Mouse (Mus musculus) embryo, embryonic 10 days (tissue): Measurements from ENCODE around the gene Bysl.
"Not testable (repeated sequence)": the region's sequence is repeated elsewhere in the genome, so short reads cannot be mapped to it uniquely, and the experiment has no call there.

Source experiments
- DNase-seq: peaks from one replicate; pipeline ENCODE4 v3.0.0-alpha.2; 2015; ENCODE audit warnings: low spot score

Bysl gene

DNA sequence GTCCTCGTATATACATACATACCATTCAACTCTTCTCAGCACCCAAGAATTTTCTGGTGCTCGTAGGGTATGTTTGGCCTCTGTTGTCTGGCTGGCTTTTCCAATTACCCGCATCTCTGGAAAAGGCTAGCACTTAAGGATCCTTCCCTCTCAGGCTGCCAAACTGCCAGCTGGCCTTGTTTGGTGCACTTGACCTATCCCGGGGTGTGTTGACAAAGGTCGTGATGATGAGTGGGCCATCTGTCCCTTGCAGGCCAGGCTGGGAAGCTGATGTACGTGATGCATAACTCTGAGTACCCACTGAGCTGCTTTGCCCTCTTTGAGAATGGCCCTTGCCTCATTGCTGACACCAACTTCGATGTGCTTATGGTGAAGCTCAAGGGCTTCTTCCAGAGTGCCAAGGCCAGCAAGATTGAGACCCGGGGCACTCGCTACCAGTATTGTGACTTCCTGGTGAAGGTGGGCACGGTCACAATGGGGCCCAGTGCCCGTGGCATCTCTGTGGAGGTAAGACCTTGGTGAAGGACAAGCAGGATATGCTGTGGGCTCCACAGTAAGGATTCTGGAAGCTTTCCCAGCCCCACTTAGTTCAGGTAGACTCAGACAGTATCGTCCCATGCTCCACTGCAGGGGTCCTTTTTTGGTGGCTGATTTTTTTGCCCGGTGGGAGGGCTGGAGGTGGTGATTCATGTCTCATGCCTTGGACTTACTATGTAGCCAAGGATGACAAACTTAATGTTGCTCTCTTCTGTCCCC, 7.4 kb upstream of the Bysl start:
- no peak for DNase-seq

DNA sequence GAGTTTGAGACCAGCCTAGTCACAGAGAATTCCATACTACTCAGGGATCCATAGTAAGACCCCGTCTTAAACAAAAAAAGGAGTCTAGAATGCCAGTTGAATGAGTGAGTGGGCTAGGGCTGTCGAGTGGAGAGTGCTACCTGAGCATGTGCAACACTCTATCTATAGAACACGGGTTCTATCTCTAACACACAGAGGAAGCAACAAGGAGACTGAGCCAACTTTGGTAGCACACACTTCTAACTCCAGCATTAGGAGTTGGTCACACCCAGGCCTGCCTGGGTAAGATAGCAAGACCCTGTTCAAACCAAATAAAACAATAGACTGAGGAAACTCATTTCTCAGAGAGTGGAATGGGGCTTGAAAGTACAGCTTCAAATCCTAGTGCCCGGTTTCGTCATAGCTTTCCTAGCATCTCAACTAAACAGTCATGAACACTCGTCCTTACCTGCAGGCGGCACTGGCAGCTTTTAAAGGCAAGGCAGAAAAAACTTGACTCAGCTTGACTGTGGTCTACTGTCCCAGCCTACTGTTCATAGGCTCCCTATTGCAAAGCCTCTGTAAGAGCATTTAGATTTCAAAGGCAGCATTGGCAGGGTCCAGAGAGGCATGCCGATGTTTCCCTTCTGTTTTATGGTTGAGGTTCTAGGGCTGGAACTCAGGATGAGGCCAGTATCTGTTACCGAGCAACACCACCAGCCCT, 6.5 kb upstream of the Bysl start:
- DNase-seq: no peak

DNA sequence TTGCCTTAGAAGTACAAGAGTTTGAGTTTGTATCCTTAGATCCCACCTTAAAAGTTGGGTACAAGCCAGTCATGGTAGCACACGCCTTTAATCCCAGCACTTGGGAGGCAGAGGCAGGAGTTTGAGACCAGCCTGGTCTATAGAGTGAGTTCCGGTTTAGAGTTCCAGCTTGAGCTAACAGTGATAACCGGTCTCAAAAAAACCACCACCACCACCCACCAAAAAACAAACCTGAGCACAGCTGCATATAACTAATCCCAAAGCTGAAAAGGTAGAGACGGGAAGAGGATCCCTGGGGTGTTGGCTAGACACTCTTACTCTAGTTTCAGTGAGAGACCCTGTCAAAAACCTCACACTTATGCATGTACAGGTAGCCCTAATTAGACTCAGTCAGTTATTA, 5.4 kb upstream of the Bysl start:
- DNase-seq: no peak

DNA sequence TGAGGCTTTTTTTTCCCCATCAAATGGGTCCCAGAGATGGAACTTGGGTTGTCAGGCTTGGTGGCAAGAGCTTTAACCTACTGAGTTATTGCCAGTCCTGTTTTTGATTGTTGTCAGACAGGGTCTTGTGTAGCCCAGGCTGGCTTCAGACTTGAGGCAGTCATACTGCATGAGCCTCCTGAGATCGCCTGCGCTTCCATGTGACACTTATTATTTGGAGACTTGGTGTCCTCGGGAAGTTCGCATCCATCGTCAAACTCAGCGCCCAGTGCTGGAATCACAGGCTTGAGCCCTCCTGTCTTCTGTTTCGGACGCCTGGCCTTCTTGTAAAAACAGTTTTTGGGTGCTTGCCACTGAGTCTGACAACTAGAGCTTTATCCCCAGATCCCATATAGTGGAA, 4.8 kb upstream of the Bysl start:
- no peak for DNase-seq

DNA sequence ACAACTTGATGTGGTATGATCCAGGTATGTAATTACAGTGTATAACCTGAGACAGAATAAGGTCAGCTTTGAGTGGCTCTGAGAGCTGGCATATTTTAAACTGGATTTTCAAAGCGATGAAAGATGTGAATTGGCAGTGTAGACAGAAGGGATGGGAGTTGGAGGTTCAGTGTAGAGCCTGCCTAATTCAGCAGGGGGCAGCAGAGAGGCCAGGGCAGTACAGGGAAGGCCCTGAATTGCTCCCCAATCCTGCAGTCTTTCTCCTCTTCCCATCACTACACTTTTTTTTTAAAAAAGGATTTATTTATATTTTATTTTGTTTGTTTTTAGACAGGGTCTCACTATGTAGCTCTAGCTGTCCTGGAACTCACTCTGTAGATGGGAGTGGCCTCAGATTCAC, 2.7 kb upstream of the Bysl start:
- DNase-seq: no peak

DNA sequence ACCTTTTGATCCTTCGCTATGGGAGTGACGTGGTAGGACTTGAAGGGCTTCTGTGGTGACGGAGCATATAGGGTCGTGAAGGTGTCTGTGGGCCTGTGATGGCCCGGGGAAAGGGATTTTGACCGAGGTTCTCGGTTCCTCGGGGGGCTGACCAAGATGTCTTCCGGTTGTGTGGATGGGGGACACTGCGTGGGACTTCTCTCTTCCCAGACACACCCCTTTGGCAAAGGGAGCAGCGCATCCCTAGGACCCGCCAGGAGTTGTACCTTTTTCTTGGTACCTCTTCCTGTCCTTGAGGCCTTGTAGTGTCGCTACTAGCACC, 330 bp upstream of the Bysl start:
- no peak for DNase-seq

DNA sequence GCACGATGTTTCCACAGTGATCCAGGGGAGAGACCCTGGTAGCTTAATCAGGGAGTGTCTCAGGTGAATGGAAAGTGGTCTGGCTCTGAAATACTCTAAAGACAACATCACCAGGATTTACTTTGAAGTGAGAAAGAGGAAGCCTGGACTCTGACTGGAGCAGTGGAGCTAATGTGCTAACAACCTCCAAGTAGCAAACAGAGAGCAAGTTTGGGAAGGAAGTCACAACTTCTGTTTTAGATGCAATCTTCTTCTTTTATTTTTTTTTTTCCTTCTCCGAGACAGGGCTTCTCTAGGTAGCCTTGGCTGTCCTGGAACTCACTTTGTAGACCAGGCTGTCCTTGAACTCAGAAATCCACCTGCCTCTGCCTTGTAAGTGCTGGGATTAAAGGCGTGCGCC, 2.1 kb downstream of the Bysl start:
- no peak for DNase-seq

DNA sequence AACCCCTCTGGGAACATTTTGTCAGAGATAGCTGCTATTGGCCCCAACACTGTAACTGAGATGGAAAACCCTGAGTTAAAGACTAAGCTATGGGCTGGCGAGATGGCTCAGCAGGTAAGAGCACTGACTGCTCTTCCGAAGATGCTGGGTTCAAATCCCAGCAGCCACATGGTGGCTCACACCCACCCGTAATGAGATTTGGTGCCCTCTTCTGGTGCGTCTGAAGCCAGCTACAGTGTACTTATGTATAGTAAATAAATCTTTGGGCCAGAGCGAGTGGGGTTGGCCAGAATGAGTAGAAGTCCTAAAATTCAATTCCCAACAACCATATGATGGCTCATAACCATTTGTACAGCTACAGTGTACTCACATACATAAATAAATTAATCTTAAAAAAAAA, 5.1 kb downstream of the Bysl start:
- no peak for DNase-seq

DNA sequence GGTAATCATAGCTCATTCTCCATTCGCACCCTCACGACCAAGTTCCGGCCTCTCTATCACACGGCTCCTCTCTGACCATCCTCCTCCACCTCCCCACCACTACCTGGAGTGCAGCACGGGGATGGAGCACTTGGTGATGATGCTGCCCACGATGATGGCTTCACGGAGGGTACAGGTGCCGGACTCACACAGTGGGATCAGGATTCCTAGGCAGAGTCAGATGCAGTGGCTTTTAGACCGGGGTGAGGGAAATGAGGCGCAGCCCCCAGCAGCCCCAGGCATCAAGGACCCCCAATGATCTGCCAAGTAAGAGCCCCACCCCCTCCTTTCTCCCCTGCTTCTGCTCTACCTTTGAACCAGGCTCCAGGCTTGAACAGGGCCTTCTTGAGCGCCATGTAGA, 9.0 kb downstream of the Bysl start:
- DNase-seq: no peak

DNA sequence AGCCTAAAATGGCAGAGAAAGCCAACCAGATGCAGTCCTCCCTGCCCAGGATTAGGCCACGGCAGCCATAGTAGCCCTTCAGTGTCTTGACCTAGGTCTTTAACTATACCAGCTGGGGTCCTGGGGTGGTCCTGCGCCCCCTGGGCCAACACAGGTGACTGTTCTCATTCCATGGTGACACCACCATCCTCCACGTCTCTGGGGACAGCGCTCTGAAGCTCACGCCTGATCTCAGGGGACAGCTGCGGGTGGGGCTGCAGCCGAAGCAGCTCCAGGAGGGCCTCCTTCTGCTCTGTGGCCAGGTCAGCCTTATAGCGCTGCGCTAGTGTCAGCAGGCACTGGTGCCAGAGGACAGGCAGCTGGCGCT, 9.9 kb downstream of the Bysl start:
- no peak for DNase-seq

DNA sequence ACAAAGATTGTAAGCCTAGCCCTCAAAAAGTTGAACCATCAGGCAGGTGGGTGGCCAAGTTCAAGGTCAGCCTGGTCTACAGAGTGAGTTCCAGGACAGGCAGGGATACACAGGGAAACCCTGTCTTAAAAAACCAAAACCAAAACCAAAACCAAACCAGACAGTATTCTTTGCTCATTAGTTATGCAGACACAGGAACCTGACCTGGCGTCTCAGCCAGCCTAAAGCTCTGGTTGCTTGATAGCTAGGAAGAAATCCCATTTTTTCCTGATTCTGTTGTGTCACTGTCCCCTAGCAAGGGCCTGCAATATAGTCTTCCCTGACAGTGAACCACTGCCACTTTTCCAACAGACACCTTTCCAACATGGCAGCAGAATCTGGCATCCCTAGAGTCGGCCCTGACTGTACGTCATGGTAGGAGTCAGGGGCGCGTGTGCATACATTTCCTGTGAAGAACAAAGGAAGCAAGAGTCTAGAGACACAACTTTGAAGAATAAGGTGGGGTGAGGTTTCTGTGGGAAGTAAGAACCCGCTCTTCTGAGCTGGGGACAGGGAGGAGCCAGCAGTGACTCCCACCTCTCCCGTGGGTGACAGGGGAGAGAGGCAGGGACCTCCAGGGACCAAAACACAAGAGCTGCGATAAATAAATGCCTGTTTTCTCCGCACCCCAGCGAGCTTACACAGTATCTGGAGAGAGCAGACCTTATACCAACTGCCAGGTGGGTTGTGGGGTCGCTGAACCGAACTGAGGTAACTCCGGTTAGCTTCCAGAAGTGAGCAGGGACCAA, 10.5 kb downstream of the Bysl start:
- no peak for DNase-seq

DNA sequence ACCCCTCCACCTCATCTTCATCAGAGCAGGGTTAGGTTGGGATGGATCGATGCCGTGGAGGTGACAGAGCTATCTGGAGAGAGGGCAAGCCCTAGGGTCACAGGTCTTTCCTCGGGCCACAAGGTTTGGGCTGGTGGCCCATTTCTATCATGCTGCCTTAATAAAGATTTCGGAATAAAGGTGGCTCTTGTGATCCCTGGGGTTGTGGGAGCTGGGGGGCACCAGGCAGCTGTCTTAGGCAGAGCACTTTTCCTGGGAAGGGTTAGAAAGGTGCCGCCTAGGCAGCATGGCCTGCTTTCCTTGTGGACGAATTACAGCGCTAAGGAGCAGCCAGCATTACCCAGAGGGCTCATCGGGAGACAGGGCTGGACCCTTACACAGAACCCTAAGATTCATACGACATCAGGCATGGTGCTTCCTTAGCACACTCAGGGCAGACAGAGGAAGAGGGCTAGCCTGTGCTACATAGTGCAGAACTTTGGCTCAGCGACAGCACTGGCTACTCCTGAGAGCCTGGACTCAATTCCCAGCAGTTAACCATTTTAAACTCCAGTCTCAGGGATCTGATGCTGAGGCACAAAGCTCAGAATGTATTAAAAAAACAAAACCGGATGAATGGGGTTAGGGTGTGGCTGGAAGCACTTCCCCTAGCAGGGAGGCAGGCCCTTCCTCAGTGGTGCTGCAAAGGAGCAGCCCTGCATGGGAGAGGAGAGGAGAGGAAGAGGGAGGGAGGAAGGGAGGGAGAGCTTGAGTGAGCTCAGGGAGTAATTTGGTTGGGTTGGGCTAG, 11.6 kb downstream of the Bysl start:
- no peak for DNase-seq

DNA sequence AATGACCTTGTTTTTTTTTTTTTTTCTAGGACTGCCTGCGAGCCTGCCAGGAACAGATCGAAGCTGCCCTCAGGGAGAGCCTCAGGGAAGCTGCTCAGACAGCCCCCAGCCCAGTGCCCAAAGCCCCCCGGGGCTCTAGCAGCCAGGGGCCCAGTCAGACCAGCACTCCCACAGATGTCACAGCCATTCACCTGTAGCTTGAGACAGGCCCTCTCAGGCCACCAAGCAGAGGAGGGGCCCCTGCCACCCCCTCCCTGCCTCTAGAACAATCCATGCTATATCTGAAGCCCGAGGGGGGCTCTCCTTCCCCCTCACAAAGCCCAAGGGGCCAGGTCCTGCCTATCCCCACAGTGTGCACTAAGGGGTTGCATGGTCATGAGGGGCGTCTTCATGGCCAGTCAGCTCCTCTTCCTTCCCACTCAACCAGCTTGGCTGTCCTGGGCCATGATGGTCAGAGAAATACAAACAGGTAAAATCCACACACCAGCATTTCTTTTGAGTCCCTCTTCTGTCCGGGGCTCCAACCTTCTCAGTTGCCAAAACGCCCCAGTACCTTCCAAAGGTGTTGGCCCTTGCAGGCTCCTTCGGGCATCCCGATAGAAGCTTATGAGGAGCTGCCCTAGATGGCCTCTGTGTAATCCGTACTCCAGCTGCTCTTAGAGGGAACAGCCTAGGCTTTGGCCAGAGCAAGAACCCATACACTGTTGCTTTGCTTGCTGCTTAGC, 12.6 kb downstream of the Bysl start:
- DNase-seq: not testable (repeated sequence)

DNA sequence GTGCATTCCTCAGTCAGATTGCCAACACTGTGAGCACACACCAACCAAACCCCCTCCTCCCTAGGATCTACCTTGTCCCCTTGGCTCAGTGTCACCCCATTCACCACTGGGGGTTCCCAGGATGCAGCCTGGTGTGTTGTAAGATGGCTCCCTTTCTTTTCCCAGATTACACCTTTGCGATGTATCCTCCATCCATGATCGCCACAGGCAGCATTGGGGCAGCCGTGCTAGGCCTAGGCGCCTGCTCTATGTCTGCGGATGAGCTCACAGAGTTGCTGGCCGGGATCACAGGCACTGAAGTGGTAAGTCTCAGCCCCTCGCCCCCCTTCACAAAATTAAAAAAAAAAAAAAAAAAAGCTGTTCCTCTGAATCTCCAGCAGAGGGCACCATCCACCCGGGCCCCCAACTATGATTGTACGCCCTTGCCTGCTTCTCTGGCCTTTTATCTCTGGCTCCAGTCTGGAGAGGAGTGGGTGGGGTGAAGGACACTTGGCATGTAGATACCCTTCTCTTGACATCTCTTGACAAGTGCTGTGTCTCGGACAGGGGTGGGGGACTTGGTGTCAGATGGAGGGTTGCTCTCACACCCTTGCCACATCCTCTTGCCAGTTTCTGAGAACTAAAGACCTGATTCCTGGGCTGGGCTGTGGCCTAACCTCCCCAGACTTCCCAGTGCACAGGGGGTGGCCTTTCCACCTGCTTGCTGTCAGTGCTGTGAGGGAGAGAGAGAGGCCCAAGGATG, 13.3 kb downstream of the Bysl start:
- peak; percentile 65 for DNase-seq

DNA sequence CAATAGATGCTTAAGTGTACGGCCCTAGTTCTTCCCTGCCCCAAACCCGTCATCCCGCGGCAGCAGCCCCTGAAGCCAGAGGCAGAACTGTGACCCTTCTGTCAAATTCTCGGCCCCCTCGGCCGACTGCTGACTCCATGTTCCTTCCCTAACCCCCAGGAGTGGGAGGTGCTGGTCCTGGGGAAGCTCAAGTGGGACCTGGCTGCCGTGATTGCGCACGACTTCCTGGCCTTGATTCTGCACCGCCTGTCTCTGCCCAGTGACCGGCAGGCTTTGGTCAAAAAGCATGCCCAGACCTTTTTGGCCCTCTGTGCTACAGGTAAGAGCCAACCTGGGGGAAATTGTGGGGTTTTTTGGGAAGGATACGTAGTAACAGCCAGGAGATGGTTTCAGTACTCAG, 14.0 kb downstream of the Bysl start:
- no peak for DNase-seq

DNA sequence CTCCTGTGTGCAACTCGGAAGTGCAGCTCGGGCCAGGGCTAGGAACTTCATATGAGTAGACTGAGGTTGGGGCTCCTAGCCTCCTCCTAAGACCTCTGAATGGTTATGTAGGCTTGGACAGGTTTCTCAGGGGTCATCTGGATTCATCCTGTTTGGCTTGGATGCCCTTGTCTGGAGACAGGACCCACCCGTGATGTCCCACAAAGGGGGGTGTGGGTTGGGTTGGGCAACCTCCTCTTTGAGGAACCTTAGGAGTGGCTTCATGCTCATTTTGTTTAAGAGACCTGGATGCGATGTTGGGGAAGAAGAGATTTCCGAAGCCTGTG, 14.5 kb downstream of the Bysl start:
- DNase-seq: no peak

DNA sequence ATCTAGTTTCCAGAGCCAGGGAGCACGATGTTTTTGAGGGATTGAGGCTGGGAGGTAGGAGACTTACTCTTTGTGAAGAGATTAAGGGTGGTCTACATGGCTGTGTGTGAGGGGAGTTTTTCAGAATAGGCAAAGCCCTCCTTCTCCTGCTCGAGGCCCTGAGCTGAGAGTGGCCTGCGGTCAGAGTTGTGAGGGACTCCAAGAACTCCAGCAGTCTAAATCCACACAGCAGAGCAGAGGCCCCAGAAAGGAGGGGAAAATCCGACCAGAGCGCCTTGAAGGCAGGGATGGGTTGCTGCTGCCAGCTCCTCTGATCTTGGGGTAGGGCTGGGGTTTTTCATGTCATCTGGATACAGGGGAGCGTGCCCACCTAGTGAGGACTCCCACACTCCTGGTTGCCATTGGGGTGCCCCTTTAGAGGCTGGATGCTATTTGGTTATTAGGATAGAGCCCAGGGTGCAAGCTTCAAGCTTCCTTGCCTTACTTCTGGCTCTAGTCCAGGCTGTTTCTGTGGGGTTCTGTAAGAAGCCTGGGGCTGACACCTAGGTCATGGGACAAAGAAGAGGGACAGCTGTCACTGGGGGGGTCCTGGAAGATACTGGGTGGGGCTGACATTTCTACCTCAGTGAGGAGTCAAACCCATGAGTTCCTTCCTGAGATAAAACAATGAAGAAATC, 15.0 kb downstream of the Bysl start:
- no peak for DNase-seq

DNA sequence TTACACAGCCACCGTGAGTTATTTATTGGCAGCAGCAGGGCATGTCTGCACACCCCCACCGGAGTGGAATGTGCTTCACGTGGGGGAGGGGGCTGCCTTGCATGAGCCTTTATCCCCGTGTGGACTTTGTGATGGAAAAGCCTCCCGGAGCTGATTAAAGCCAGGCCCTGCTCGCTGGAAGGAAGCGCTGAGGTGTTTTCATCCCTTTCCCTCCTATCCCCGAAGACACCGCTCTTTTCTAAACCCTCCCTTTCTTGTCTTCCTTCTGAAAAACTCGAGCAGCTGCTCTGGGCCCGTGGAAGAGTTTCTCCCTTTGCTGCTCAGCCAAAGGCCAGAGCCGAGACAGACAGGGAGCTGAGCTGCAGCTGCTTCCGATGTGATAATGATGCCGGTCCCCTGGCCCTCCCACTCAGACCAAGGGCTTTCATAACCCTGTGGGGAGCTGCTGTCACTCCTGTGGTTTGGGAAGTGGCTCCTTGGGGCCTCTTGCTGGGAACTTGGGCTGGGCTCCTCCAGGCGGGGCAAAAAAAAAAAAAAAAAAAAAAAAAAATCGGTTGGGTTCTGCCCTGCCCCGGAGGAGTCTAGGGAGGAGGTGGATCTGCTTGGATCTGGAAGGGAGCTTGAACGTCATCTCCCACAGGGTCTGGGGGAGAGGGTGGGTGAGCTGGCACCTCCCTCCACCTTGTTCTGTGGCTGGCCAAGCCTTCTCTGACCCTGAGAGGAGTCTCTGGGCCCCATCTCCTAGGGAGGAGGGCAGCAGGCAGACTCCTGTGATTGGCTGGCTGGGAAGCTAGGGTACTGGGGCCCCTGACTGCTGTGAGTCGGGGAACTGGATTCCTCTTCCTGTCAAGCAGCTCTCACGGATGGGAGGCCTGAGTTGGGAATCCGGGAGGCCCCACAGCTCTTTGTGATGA, 15.8 kb downstream of the Bysl start:
- peak; percentile 88 for DNase-seq

DNA sequence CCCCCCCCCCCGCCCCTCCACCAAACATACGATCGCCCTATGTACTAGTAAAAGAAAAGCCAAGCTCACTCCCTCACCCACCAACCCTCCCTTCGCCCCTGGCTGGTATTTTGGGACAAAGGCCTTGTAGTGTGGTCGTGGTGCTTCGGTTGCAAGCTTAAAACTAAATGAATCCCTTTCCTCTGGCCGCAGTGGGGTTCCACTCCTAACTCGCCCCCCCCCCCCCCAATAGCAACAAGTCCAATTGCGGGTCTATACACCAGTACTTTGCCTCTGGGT, 16.4 kb downstream of the Bysl start:
- DNase-seq: no peak
